Mouse (Mus musculus) liver, embryonic 16.5 days (tissue): Measurements from ENCODE around the gene Bnipl. TPM values are rescaled to one million over a fixed set of nuclear protein-coding genes. Genes with fewer than 3 reads are reported as not detected.
A peak's percentile ranks its signal among the peaks of the same experiment; 100 is the strongest.

Source experiments
- ATAC-seq: fragments of 200-750 bp; cut with Nextera tagmentation; 2 replicates; pipeline ENCODE4 v1.8.0; 2017; ENCODE audit warnings: low read depth, mild to moderate bottlenecking, moderate number of reproducible peaks, moderate library complexity
- H3K27ac ChIP-seq: fragments of 300-500 bp; sonication (generic); 2 replicates; pipeline ENCODE4 v1.5.1; 2014; ENCODE audit warnings: mild to moderate bottlenecking, low read length
- H3K27me3 ChIP-seq: fragments of 300-500 bp; sonication (generic); 2 replicates; pipeline ENCODE4 v1.6.1; 2014; ENCODE audit warnings: low read depth, low read length, mixed read lengths; ENCODE audit not compliant: control insufficient read depth, insufficient read depth
- H3K36me3 ChIP-seq: fragments of 300-500 bp; sonication (generic); 2 replicates; pipeline ENCODE4 v1.6.1; 2014; ENCODE audit warnings: mild to moderate bottlenecking; ENCODE audit not compliant: control insufficient read depth, insufficient read depth
- H3K4me1 ChIP-seq: fragments of 300-500 bp; sonication (generic); 2 replicates; pipeline ENCODE4 v1.6.1; 2014; ENCODE audit warnings: low read depth, low read length, mixed read lengths; ENCODE audit not compliant: control insufficient read depth
- H3K4me2 ChIP-seq: fragments of 300-500 bp; sonication (generic); 2 replicates; pipeline ENCODE4 v1.6.1; 2014; ENCODE audit warnings: low read depth, low read length, mixed read lengths
- H3K4me3 ChIP-seq: fragments of 300-500 bp; sonication (generic); 2 replicates; pipeline ENCODE4 v1.5.1; 2014; ENCODE audit warnings: low read depth, mild to moderate bottlenecking, low read length
- H3K9ac ChIP-seq: fragments of 300-500 bp; sonication (generic); 2 replicates; pipeline ENCODE4 v1.6.1; 2014; ENCODE audit warnings: low read depth, low read length
- H3K9me3 ChIP-seq: fragments of 300-500 bp; sonication (generic); replicated peaks from 2 replicates; pipeline ENCODE4 v1.6.1; 2016; ENCODE audit warnings: low read length; ENCODE audit not compliant: control insufficient read depth
- WGBS: fragments of 180-500 bp; shearing (Covaris S2); extraction: QIAGEN DNeasy Blood & Tissue Kit; methylation state at CpG from one replicate; pipeline ENCODE4 v1.1.7; 2014; ENCODE audit not compliant: insufficient replicate concordance; 5-methylcytosine and 5-hydroxymethylcytosine counted together
- polyA plus RNA-seq: library from polyadenylated mRNA; unstranded; fragments of >200 nt; fragmentation: Nextera tagmentation; extraction: Ambion mirVana; gene quantifications from 2 replicates; pipeline ENCODE4 v1.2.1, GENCODE M21; 2015

The Bnipl gene
- polyA plus RNA-seq, 1 experiment from 2014 or later = not detected

DNA sequence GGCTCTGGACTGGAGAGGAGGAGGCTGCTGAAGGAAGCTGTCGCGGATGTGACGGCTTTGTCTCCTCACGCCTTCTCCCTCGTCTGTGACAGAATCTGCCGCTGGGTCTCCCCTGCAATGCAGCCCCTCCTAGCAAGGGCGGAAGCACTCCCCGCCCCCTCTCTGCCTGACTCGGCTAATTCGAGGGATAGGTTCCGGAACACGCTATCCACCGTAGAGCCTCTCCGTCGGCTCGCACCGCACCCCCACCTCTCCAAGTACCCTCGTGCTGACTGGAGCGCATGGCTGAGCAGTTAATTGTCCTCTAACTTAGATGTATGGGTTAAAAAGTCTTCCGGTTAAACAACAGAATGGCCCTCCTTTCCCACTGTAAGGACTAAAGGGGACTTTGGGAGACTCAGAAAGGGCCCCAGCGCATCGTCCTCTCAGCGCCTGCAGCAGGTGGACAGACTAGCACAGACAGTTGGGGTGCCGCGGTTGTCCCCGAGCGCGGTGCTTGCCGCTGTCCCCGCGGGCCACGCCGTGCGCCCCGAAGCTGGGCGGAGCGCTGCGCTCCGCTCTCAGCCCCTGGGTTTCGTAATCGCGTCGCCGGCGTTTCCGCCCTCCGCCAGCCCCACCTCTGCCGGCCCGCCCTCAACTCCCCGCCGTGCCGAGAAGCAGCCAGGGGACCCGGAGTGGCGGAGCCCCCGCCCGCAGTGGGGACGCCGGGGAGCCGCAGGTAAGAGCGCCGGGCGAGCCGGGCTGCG is 22.7 kb downstream of the Bnipl start, which contains the start of gene Cdc42se1:
Gene Cdc42se1 (plus strand): TSS at position 585 of the 746 bp plus-strand sequence.
- Histone ChIP-seq H3K4me3 (peak within 1 kb of the TSS; percentile 73), H3K36me3 (peaks cover 15% of the 10 kb centered on the region), H3K9ac (peak within 1 kb of the TSS; percentile 78), H3K4me1 (peaks cover 34% of the 10 kb centered on the region), H3K4me2 (peak within 1 kb of the TSS; percentile 99), H3K9me3 (no peaks in the 10 kb centered on the region), H3K27me3 (no peaks in the 10 kb centered on the region), H3K27ac (peak within 1 kb of the TSS; percentile 90)
- WGBS = under 1% methylated on average over 64 of the region's 64 CpGs
- ATAC-seq = peak; percentile 92

DNA sequence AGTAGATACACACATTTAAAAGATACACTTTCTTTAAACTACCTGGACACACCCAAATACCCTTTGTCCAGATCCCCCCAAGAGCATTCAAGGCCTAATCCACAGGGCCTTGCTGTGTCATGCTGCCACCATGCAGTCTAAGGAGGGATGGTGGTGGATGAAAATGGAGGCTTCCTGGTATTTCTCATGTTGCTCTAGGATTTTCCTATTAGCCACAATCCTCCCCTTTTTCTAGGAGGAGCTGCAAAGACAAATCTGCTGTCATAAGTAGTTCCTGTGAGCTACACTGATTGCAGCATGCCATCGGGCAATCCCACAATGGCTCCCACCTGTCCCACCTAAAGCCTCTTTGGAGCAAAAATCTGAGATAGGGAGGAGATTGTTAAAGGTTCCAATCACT is 23.8 kb downstream of the Bnipl start:
- Histone ChIP-seq H3K4me1 (peaks cover 28% of the 10 kb centered on the region), H3K9me3 (no peaks in the 10 kb centered on the region), H3K4me3 (no peak overlapping the region), H3K27ac (no peak overlapping the region), H3K4me2 (peak overlapping the region; percentile 99), H3K27me3 (no peaks in the 10 kb centered on the region), H3K36me3 (peaks cover 9% of the 10 kb centered on the region), H3K9ac (no peak overlapping the region)
- ATAC-seq = no peak
- 38% methylated on average over 1 of the region's 1 CpGs for WGBS

DNA sequence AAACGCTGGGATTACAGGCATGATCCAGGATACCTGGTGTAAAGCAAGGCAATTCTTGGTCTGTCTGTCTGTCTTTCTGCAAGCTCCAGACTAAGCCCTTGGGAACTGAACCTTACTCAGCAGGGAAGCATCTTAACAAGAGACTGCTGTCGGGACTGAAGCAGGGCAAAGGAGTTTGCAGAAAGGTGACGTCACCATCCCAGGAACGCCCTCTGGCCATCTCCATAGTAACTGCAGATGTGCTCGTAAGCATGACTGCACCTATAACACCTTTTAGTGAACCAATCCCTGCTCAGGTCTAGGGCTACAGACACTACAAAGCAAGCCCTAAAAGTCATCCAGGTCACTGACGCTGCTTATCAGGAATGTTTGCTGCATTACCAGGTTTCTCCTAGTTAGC is 26.7 kb downstream of the Bnipl start:
- H3K36me3 ChIP-seq = peaks cover 3% of the 10 kb centered on the region
- no peak overlapping the region for H3K9ac ChIP-seq
- ATAC-seq = no peak

DNA sequence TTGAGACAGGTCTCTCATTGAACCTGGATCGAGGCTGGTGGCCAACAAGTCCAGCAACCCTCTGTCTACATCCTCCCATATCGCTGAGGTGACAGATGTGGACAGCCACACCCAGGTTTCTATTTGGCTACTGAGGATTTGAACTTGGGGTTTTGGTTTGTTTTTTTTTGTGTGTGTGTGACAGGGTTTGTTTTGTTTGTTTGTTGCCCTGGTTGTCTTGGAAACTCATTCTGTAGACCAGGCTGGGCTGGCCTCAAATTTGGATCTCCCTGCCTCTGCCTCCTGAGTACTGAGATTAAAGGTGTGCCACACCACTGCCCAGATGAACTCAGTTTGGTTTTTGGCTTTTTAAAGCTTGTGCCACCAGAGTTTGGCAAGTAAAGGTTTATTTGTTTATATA is 28.0 kb downstream of the Bnipl start:
- Histone ChIP-seq H3K4me3 (no peak overlapping the region), H3K36me3 (peaks cover 3% of the 10 kb centered on the region), H3K4me1 (peaks cover 10% of the 10 kb centered on the region), H3K27ac (no peak overlapping the region), H3K27me3 (no peaks in the 10 kb centered on the region), H3K4me2 (no peak overlapping the region), H3K9ac (no peak overlapping the region), H3K9me3 (no peaks in the 10 kb centered on the region)
- 85% methylated on average over 2 of the region's 2 CpGs for WGBS
- no peak for ATAC-seq

More for the DNA sequence above, 26.7 kb downstream of the Bnipl start:
- no peak overlapping the region for H3K4me3 ChIP-seq
- H3K9me3 ChIP-seq = no peaks in the 10 kb centered on the region
- H3K4me1 ChIP-seq = peaks cover 5% of the 10 kb centered on the region; the same call in 1 of the 2 replicates
- H3K27me3 ChIP-seq = no peaks in the 10 kb centered on the region
- no peak overlapping the region for H3K4me2 ChIP-seq
- no peak overlapping the region for H3K27ac ChIP-seq
- 61% methylated on average over 6 of the region's 6 CpGs for WGBS

GRCm38 (mm10) chr3:95218466-95219137 is 32.4 kb downstream of the Bnipl start:
- Histone ChIP-seq H3K9ac (peak overlapping the region; percentile 94), H3K4me3 (peak overlapping the region; percentile 93), H3K4me1 (peaks cover 24% of the 10 kb centered on the region), H3K9me3 (no peaks in the 10 kb centered on the region), H3K36me3 (peaks cover 12% of the 10 kb centered on the region), H3K27me3 (no peaks in the 10 kb centered on the region), H3K27ac (peak overlapping the region; percentile 95), H3K4me2 (peak overlapping the region; percentile 78)
- 51% methylated on average over 6 of the region's 6 CpGs for WGBS
- ATAC-seq = no peak

DNA sequence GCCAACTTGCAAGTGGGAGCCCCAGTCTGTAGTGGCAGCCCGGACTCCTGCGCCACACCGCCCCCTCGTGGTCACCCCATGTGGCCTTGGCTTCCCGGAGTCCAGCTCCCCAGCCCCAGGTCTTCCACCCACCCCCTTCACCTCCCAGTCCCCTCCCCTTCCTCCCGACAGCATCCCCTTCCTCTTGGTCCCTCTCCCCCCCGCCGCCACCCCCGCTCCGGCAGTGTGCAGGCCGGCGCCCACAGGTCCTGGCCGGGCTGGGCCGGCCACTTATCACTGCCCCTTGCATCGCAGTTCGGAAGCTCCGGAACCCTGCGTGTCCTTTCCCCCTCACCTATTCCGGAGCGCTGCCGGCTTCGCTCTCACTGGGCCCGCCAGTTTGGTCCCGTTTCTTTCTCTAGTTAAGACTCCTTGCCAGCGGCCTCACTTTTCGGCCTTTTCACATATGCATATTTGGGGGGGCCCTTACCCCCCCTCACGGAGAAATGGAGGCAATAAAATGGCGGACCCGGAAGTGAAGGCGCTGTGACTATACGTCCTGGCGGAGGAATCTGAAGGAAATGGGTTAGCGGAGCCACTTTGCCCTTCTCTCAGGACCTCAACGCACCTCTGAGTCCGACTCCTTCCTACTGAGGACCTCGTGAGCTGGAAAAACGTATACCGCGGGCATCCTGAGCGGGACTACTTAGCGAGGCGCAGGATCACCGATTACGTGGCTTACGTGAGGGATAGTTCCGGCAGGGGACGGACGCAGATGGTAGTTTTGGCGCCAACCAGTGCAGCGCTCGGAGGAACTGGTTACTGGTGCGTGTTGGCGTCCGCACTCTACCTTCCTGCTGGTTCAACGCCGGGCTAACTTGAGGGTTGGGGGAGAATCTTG is 33.5 kb downstream of the Bnipl start, which contains the start of gene Gabpb2:
Gene Gabpb2 (minus strand): TSS at position 662 of the 880 bp plus-strand sequence.
- H3K4me3 ChIP-seq = peak within 1 kb of the TSS; percentile 93
- H3K36me3 ChIP-seq = peaks cover 12% of the 10 kb centered on the region
- peak within 1 kb of the TSS; percentile 78 for H3K4me2 ChIP-seq
- no peaks in the 10 kb centered on the region for H3K27me3 ChIP-seq
- no peaks in the 10 kb centered on the region for H3K9me3 ChIP-seq
- H3K4me1 ChIP-seq = peaks cover 24% of the 10 kb centered on the region
- peak within 1 kb of the TSS; percentile 95 for H3K27ac ChIP-seq
- under 1% methylated on average over 55 of the region's 56 CpGs for WGBS
- ATAC-seq = peak; percentile 85
- H3K9ac ChIP-seq = peak within 1 kb of the TSS; percentile 94

- WGBS = 14% methylated on average over 4 of the region's 4 CpGs
- Histone ChIP-seq H3K9ac (peak overlapping the region; percentile 94), H3K4me1 (peaks cover 24% of the 10 kb centered on the region), H3K27ac (peak overlapping the region; percentile 95), H3K4me2 (peak overlapping the region; percentile 78), H3K4me3 (peak overlapping the region; percentile 93), H3K9me3 (no peaks in the 10 kb centered on the region), H3K36me3 (peaks cover 12% of the 10 kb centered on the region), H3K27me3 (no peaks in the 10 kb centered on the region)
- no peak for ATAC-seq
Observed at GRCm38 (mm10) chr3:95216655-95217254, 34.2 kb downstream of the Bnipl start.

GRCm38 (mm10) chr3:95213609-95213975 is 37.4 kb downstream of the Bnipl start:
- Histone ChIP-seq H3K4me3 (no peak overlapping the region), H3K4me2 (no peak overlapping the region), H3K27ac (peak overlapping the region; percentile 77), H3K9me3 (no peaks in the 10 kb centered on the region), H3K36me3 (peaks cover 14% of the 10 kb centered on the region), H3K9ac (no peak overlapping the region), H3K4me1 (peaks cover 22% of the 10 kb centered on the region), H3K27me3 (no peaks in the 10 kb centered on the region)
- peak; percentile 6; the same call in 1 of the 2 replicates for ATAC-seq
- 70% methylated on average over 1 of the region's 1 CpGs for WGBS
